Mouse (Mus musculus) intestine, embryonic 14.5 days (tissue): ENCODE measurements around the gene Prss29. TPM values are rescaled to one million over a fixed set of nuclear protein-coding genes. Genes with fewer than 3 reads are reported as not detected.

Experiments
- ATAC-seq: fragments of 200-750 bp; cut with Nextera tagmentation; replicated peaks from 2 replicates; pipeline ENCODE4 v1.8.0; 2017; ENCODE audit warnings: low read depth, moderate number of reproducible peaks, moderate TSS enrichment, moderate library complexity; ENCODE audit not compliant: low FRiP score, low TSS enrichment
- DNase-seq: peaks from one replicate; pipeline ENCODE4 v3.0.0-alpha.2; 2018; ENCODE audit warnings: low spot score
- H3K27ac ChIP-seq: fragments of 300-500 bp; sonication (generic); 2 replicates; pipeline ENCODE4 v1.5.1; 2014; ENCODE audit warnings: low read depth, mild to moderate bottlenecking, control low read depth
- H3K27me3 ChIP-seq: fragments of 300-500 bp; sonication (generic); replicated peaks from 2 replicates; pipeline ENCODE4 v1.6.1; 2014; ENCODE audit warnings: low read length, control low read depth; ENCODE audit not compliant: control insufficient read depth, insufficient read depth
- H3K36me3 ChIP-seq: fragments of 300-500 bp; sonication (generic); 2 replicates; pipeline ENCODE4 v1.6.1; 2014; ENCODE audit warnings: low read length, control low read depth; ENCODE audit not compliant: control insufficient read depth, insufficient read depth
- H3K4me1 ChIP-seq: fragments of 300-500 bp; sonication (generic); replicated peaks from 2 replicates; pipeline ENCODE4 v1.6.1; 2014; ENCODE audit warnings: low read length, control low read depth, mixed read lengths; ENCODE audit not compliant: control insufficient read depth, insufficient read depth
- H3K4me2 ChIP-seq: fragments of 300-500 bp; sonication (generic); 2 replicates; pipeline ENCODE4 v1.6.1; 2014; ENCODE audit warnings: low read length
- H3K4me3 ChIP-seq: fragments of 300-500 bp; sonication (generic); 2 replicates; pipeline ENCODE4 v1.5.1; 2014; ENCODE audit warnings: low read depth, low read length, control low read depth, mixed read lengths
- H3K9ac ChIP-seq: fragments of 300-500 bp; sonication (generic); 2 replicates; pipeline ENCODE4 v1.6.1; 2014; ENCODE audit warnings: mild to moderate bottlenecking, low read length
- H3K9me3 ChIP-seq: fragments of 300-500 bp; sonication (generic); 2 replicates; pipeline ENCODE4 v1.6.1; 2016; ENCODE audit warnings: low read length, control low read depth; ENCODE audit not compliant: control insufficient read depth
- WGBS: fragments of 180-500 bp; shearing (Covaris S2); extraction: QIAGEN DNeasy Blood & Tissue Kit; methylation state at CpG from one replicate; pipeline ENCODE4 v1.1.7; 2014; 5-methylcytosine and 5-hydroxymethylcytosine counted together
- polyA plus RNA-seq: library from polyadenylated mRNA; unstranded; fragments of >200 nt; fragmentation: Nextera tagmentation; extraction: Ambion mirVana; gene quantifications from 2 replicates; pipeline ENCODE4 v1.2.1, GENCODE M21; 2014

The Prss29 gene
- polyA plus RNA-seq, 1 experiment from 2014 or later: not detected

DNA sequence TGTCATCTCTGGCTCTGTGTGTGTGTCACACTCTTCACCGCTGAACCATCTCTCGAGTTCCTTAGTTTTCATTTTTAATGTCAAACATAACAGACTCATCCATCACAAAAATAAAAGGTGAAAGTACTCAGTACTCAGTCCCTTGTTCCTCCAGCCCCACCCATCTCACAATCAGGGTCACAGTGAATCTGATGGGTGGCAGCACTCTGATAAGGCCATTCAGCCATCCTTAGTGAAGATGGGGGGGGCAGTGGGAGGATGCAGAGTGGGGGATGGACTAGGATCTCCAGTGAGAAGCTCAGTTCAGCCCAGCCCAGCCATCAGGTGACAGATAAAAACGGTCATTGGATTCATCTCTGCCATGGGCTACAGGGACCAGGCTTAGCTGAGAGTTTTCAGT lies 50.5 kb downstream of the Prss29 start, which contains the start of gene Tpsg1:
TSS of gene Tpsg1 (plus strand) at position 301 of the 400 bp plus-strand sequence.
- no peaks in the 10 kb centered on the region for H3K4me1 ChIP-seq
- H3K4me3 ChIP-seq: no peak within 1 kb of the TSS
- WGBS: 74% methylated on average over 3 of the region's 3 CpGs
- H3K9me3 ChIP-seq: no peaks in the 10 kb centered on the region
- H3K27me3 ChIP-seq: no peaks in the 10 kb centered on the region
- DNase-seq (no peak), ATAC-seq (no peak)
- H3K9ac ChIP-seq: no peak within 1 kb of the TSS
- no peak within 1 kb of the TSS for H3K27ac ChIP-seq
- no peaks in the 10 kb centered on the region for H3K36me3 ChIP-seq
- H3K4me2 ChIP-seq: no peak within 1 kb of the TSS

Other genes with a start within 250 kb of the Prss29 start
- gene Tmem204, start 235.1 kb upstream of the Prss29 start, polyA plus RNA-seq: 23.5 and 24.2 TPM in 2 replicates
- gene Telo2, start 202.7 kb upstream of the Prss29 start, polyA plus RNA-seq: 36.7 and 42.3 TPM in 2 replicates
- not detected in 2 replicates for gene Ptx4, start 197.9 kb upstream of the Prss29 start, polyA plus RNA-seq
- 20.0 and 22.0 TPM in 2 replicates for gene Clcn7, start 185.3 kb upstream of the Prss29 start, polyA plus RNA-seq
- 0.07 TPM in 2 replicates for gene Ccdc154, start 156.2 kb upstream of the Prss29 start, polyA plus RNA-seq
- gene Gm38655, start 143.2 kb upstream of the Prss29 start, polyA plus RNA-seq: 0.41 and 0.47 TPM in 2 replicates
- gene BC003965, start 134.1 kb upstream of the Prss29 start, polyA plus RNA-seq: 36.9 and 37.1 TPM in 2 replicates
- 4.8 and 6.2 TPM in 2 replicates for gene Unkl, start 130.3 kb upstream of the Prss29 start, polyA plus RNA-seq
- gene Gnptg, start 78.5 kb upstream of the Prss29 start, polyA plus RNA-seq: 36.4 and 41.8 TPM in 2 replicates
- 45.1 and 47.4 TPM in 2 replicates for gene Tsr3, start 78.5 kb upstream of the Prss29 start, polyA plus RNA-seq
- gene Baiap3, start 62.3 kb upstream of the Prss29 start, polyA plus RNA-seq: 2.9 and 4.0 TPM in 2 replicates
- gene Ube2i, start 44.0 kb upstream of the Prss29 start, polyA plus RNA-seq: 579 and 640 TPM in 2 replicates
- gene Prss34, start 20.3 kb upstream of the Prss29 start, polyA plus RNA-seq: 0.39 TPM in 1 of 2 replicates, not detected in the other
- gene Prss28, start 10.0 kb upstream of the Prss29 start, polyA plus RNA-seq: not detected in 2 replicates
- gene Tpsab1, start 26.9 kb downstream of the Prss29 start, polyA plus RNA-seq: not detected in 2 replicates
- 0.66 and 0.89 TPM in 2 replicates for gene Tpsb2, start 47.7 kb downstream of the Prss29 start, polyA plus RNA-seq
- gene Tpsg1, start 50.6 kb downstream of the Prss29 start, polyA plus RNA-seq: 2.1 and 6.3 TPM in 2 replicates
- gene Cacna1h, start 115.1 kb downstream of the Prss29 start, polyA plus RNA-seq: 6.6 and 7.0 TPM in 2 replicates
- 0.35 TPM in 1 of 2 replicates, not detected in the other for gene Tekt4, start 136.0 kb downstream of the Prss29 start, polyA plus RNA-seq
- gene Sstr5, start 178.6 kb downstream of the Prss29 start, polyA plus RNA-seq: 0.19 and 0.36 TPM in 2 replicates